Mouse (Mus musculus): Measurements from ENCODE around the gene Dlgap5. TPM values are rescaled to one million over a fixed set of nuclear protein-coding genes. Genes with fewer than 3 reads are reported as not detected.

Gene Dlgap5
- polyA plus RNA-seq, 1 experiment: 0.21 TPM

GRCm38 (mm10) chr14:47359610-47360009 lies 58.6 kb downstream of the Dlgap5 start:
- Histone ChIP-seq H3K4me1 (ENCODE audit: control insufficient read depth, insufficient read depth, low read length) (no peaks in the 10 kb centered on the region), H3K4me3 (ENCODE audit: insufficient read depth, low read length) (no peak overlapping the region), H3K27ac (ENCODE audit: insufficient read depth, low read length) (no peak overlapping the region)
- TF ChIP-seq CTCF (IDR thresholded peaks at IDR 0.05; ENCODE audit: extremely low read depth, insufficient read depth, low read length): no peak
- TF ChIP-seq POLR2A (IDR thresholded peaks at IDR 0.05; ENCODE audit: extremely low read depth, insufficient read depth, low read length): no peak

DNA sequence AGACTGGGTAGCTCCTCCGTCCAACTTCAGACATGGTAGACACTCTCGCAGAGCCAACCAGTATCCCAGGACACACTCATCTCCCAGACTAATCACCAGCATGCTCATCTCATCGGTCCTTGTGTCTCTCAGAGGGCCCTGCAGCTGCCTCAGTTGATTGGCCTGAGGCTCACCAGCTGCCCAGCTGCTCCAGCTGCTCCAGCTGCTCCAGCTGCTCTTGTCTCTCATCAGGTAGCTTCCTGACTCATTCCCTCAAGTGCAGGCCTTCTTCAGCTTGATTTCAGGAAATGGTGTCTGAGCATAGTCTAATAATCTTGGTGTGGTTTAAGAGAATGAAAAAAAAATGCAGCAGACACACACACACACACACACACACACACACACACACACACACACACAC lies 61.6 kb downstream of the Dlgap5 start:
- H3K4me3 ChIP-seq (ENCODE audit: insufficient read depth, low read length): no peak overlapping the region
- TF ChIP-seq CTCF (IDR thresholded peaks at IDR 0.05; ENCODE audit: extremely low read depth, insufficient read depth, low read length) (no peak), POLR2A (IDR thresholded peaks at IDR 0.05; ENCODE audit: extremely low read depth, insufficient read depth, low read length) (no peak)
- no peaks in the 10 kb centered on the region for H3K4me1 ChIP-seq (ENCODE audit: control insufficient read depth, insufficient read depth, low read length)
- H3K27ac ChIP-seq (ENCODE audit: insufficient read depth, low read length): no peak overlapping the region

GRCm38 (mm10) chr14:47354948-47355347 lies 63.3 kb downstream of the Dlgap5 start:
- H3K4me3 ChIP-seq (ENCODE audit: insufficient read depth, low read length): no peak overlapping the region
- no peak for TF ChIP-seq POLR2A (IDR thresholded peaks at IDR 0.05; ENCODE audit: extremely low read depth, insufficient read depth, low read length)
- TF ChIP-seq CTCF (IDR thresholded peaks at IDR 0.05; ENCODE audit: extremely low read depth, insufficient read depth, low read length): no peak
- no peak overlapping the region for H3K27ac ChIP-seq (ENCODE audit: insufficient read depth, low read length)
- no peaks in the 10 kb centered on the region for H3K4me1 ChIP-seq (ENCODE audit: control insufficient read depth, insufficient read depth, low read length)

DNA sequence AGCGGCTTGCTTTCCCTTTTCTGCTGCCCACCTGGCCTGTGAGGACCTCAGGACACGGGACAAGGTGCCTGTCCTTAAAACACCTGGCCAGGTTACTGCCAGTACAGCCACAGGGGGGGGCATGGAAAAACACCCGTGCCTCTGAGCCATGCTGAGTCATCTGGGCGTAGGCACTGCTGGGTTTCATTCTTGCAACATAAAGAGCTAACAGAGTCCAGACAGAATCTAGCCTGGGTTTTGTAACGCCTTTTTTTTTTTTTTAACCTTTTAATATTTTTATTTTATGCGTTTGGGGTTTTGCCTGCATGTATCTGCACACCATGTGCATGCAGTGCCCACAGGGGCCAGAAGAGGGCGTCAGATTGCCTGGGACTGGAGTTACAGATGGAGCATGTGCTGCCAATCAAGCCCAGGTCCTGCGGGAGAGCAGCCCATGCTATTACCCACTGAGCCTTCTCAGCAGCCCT lies 64.1 kb downstream of the Dlgap5 start:
- no peaks in the 10 kb centered on the region for H3K4me1 ChIP-seq (ENCODE audit: control insufficient read depth, insufficient read depth, low read length)
- no peak for TF ChIP-seq POLR2A (IDR thresholded peaks at IDR 0.05; ENCODE audit: extremely low read depth, insufficient read depth, low read length)
- TF ChIP-seq CTCF (IDR thresholded peaks at IDR 0.05; ENCODE audit: extremely low read depth, insufficient read depth, low read length): no peak
- no peak overlapping the region for H3K27ac ChIP-seq (ENCODE audit: insufficient read depth, low read length)
- H3K4me3 ChIP-seq (ENCODE audit: insufficient read depth, low read length): no peak overlapping the region

DNA sequence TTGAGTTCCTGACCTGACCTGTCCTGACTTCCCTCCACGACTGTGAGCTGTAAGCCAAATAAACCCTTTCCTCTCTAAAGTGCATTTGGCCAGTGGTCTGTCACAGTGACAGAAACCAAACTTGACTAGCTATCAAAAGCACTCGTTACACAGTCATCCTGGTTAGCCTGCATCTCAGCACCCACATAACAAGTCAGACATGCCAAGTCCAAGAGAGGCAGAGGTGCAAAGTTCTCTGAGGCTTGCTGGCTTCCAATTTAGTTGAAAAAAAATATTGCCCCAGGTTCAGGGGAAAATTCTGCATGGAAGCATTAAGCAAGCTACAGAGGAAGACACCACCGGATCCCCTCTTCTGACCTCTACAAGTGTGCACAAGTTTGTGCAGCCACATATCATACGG lies 65.0 kb downstream of the Dlgap5 start:
- TF ChIP-seq CTCF (IDR thresholded peaks at IDR 0.05; ENCODE audit: extremely low read depth, insufficient read depth, low read length) (no peak), POLR2A (IDR thresholded peaks at IDR 0.05; ENCODE audit: extremely low read depth, insufficient read depth, low read length) (no peak)
- H3K27ac ChIP-seq (ENCODE audit: insufficient read depth, low read length): no peak overlapping the region
- H3K4me3 ChIP-seq (ENCODE audit: insufficient read depth, low read length): no peak overlapping the region
- no peaks in the 10 kb centered on the region for H3K4me1 ChIP-seq (ENCODE audit: control insufficient read depth, insufficient read depth, low read length)

DNA sequence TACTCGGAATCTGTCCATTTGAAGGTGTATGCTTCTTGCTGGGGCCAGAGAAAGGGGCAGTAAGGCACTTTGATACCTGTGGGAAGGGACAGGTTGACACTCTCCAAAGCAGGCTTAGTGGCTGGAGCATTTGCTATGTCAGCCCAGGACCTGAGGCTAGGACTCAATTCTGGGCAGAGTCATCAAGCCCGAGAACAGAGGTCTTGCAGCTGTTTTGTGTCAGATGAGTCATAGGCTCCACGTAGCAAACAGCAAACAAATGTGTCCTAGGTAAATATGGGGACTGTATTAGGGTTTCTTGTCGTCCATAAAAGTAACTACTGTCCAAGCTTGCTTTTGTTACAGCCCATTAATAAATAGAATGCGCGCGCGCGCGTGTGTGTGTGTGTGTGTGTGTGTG lies 65.9 kb downstream of the Dlgap5 start:
- TF ChIP-seq POLR2A (IDR thresholded peaks at IDR 0.05; ENCODE audit: extremely low read depth, insufficient read depth, low read length): no peak
- no peak for TF ChIP-seq CTCF (IDR thresholded peaks at IDR 0.05; ENCODE audit: extremely low read depth, insufficient read depth, low read length)
- Histone ChIP-seq H3K4me3 (ENCODE audit: insufficient read depth, low read length) (no peak overlapping the region), H3K4me1 (ENCODE audit: control insufficient read depth, insufficient read depth, low read length) (no peaks in the 10 kb centered on the region), H3K27ac (ENCODE audit: insufficient read depth, low read length) (no peak overlapping the region)

DNA sequence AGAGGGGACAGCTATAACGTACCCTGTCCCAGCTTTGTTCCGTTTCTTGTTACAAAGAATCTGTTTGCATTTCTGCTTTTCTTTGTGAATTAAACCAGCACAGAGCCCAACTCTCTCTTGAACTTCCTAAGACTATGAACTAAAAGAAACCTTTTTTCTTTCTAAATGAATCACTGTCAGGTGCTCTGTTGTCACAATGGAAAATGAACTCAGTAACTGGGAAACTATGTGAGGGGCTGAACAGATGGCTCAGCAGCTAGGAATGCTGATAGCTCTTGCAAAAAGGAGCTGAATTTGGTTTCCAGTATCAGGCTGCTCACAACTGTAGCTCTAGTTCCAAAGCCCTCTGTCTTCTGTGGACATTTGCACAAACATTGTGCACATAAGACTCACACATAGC lies 67.2 kb downstream of the Dlgap5 start:
- H3K4me1 ChIP-seq (ENCODE audit: control insufficient read depth, insufficient read depth, low read length): no peaks in the 10 kb centered on the region
- no peak overlapping the region for H3K27ac ChIP-seq (ENCODE audit: insufficient read depth, low read length)
- TF ChIP-seq POLR2A (IDR thresholded peaks at IDR 0.05; ENCODE audit: extremely low read depth, insufficient read depth, low read length) (no peak), CTCF (IDR thresholded peaks at IDR 0.05; ENCODE audit: extremely low read depth, insufficient read depth, low read length) (no peak)
- H3K4me3 ChIP-seq (ENCODE audit: insufficient read depth, low read length): no peak overlapping the region

DNA sequence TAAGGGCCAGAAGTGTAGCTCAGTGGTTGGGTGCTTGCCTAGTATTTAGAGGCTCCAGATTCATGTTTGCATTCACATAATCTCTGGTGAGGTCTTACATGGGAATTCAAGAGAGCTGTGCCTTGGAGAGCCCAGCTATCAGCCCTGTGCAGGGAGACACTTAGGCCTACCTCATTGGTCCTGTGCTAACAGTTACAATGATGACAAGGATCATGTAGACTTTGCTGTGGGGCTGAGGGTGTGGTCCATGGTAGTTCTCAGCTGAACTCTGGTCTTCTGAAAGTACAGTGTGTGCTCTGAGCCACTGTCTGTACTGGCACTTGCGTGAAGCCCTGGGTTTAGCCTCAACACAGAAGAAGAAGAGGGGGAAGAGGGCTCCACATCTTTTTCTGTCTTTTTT lies 71.5 kb downstream of the Dlgap5 start:
- H3K4me3 ChIP-seq (ENCODE audit: insufficient read depth, low read length): no peak overlapping the region
- H3K4me1 ChIP-seq (ENCODE audit: control insufficient read depth, insufficient read depth, low read length): no peaks in the 10 kb centered on the region
- TF ChIP-seq CTCF (IDR thresholded peaks at IDR 0.05; ENCODE audit: extremely low read depth, insufficient read depth, low read length): no peak
- TF ChIP-seq POLR2A (IDR thresholded peaks at IDR 0.05; ENCODE audit: extremely low read depth, insufficient read depth, low read length): no peak
- H3K27ac ChIP-seq (ENCODE audit: insufficient read depth, low read length): no peak overlapping the region

GRCm38 (mm10) chr14:47341811-47342291 lies 76.4 kb downstream of the Dlgap5 start:
- Histone ChIP-seq H3K4me1 (ENCODE audit: control insufficient read depth, insufficient read depth, low read length) (no peaks in the 10 kb centered on the region), H3K4me3 (ENCODE audit: insufficient read depth, low read length) (no peak overlapping the region), H3K27ac (ENCODE audit: insufficient read depth, low read length) (no peak overlapping the region)
- TF ChIP-seq POLR2A (IDR thresholded peaks at IDR 0.05; ENCODE audit: extremely low read depth, insufficient read depth, low read length) (no peak), CTCF (IDR thresholded peaks at IDR 0.05; ENCODE audit: extremely low read depth, insufficient read depth, low read length) (no peak)

- H3K27ac ChIP-seq (ENCODE audit: insufficient read depth, low read length): no peak overlapping the region
- no peak overlapping the region for H3K4me3 ChIP-seq (ENCODE audit: insufficient read depth, low read length)
- TF ChIP-seq CTCF (IDR thresholded peaks at IDR 0.05; ENCODE audit: extremely low read depth, insufficient read depth, low read length): no peak
- no peak for TF ChIP-seq POLR2A (IDR thresholded peaks at IDR 0.05; ENCODE audit: extremely low read depth, insufficient read depth, low read length)
- no peaks in the 10 kb centered on the region for H3K4me1 ChIP-seq (ENCODE audit: control insufficient read depth, insufficient read depth, low read length)
Observed at GRCm38 (mm10) chr14:47340231-47340925, 77.8 kb downstream of the Dlgap5 start.

Other genes starting within 250 kb of the Dlgap5 start
- gene Gch1, start 229.0 kb downstream of the Dlgap5 start, polyA plus RNA-seq (2012; rRNA removed): 1.6 TPM in 2 replicates
- 5.3 and 6.2 TPM in 2 replicates for gene Wdhd1, start 141.6 kb downstream of the Dlgap5 start, polyA plus RNA-seq (2012; rRNA removed)
- gene Socs4, start 141.5 kb downstream of the Dlgap5 start, polyA plus RNA-seq (2012; rRNA removed): 4.8 and 5.1 TPM in 2 replicates
- 23.6 and 25.4 TPM in 2 replicates for gene Mapk1ip1l, start 120.1 kb downstream of the Dlgap5 start, polyA plus RNA-seq (2012; rRNA removed)
- 1.0 and 1.1 TPM in 2 replicates for gene Lgals3, start 50.7 kb downstream of the Dlgap5 start, polyA plus RNA-seq (2012; rRNA removed)
- gene Fbxo34, start 32.0 kb upstream of the Dlgap5 start, polyA plus RNA-seq (2012; rRNA removed): 61.0 and 63.0 TPM in 2 replicates
- 14.2 and 15.0 TPM in 2 replicates for gene Atg14, start 152.2 kb upstream of the Dlgap5 start, polyA plus RNA-seq (2012; rRNA removed)
- 55.2 and 58.4 TPM in 2 replicates for gene Ktn1, start 230.0 kb upstream of the Dlgap5 start, polyA plus RNA-seq (2012; rRNA removed)

Measured in cortical plate, adult 2 months (tissue).